Mouse (Mus musculus) forebrain, postnatal 0 days (tissue): ENCODE measurements around the gene Pom121l2. TPM values are rescaled to one million over a fixed set of nuclear protein-coding genes. Genes with fewer than 3 reads are reported as not detected.
A peak's percentile ranks its signal among the peaks of the same experiment; 100 is the strongest.

ENCODE experiments used
- ATAC-seq: fragments of 200-750 bp; cut with Nextera tagmentation; 2 replicates; pipeline ENCODE4 v1.8.0; 2017; ENCODE audit warnings: mild to moderate bottlenecking, moderate library complexity
- DNase-seq: peaks from one replicate; pipeline ENCODE4 v3.0.0-alpha.2; 2015
- H3K27ac ChIP-seq: fragments of 300-500 bp; sonication (generic); 2 replicates; pipeline ENCODE4 v1.5.1; 2014; ENCODE audit warnings: low read depth, mild to moderate bottlenecking, antibody characterized with exemption, low read length, moderate library complexity, mixed read lengths
- H3K27me3 ChIP-seq: fragments of 300-500 bp; sonication (generic); 2 replicates; pipeline ENCODE4 v1.6.1; 2014; ENCODE audit warnings: mild to moderate bottlenecking, low read length, mixed read lengths; ENCODE audit not compliant: insufficient read depth
- H3K36me3 ChIP-seq: fragments of 300-500 bp; sonication (generic); 2 replicates; pipeline ENCODE4 v1.6.1; 2014; ENCODE audit warnings: mild to moderate bottlenecking, moderate library complexity; ENCODE audit not compliant: insufficient read depth
- H3K4me1 ChIP-seq: fragments of 300-500 bp; sonication (generic); 2 replicates; pipeline ENCODE4 v1.6.1; 2014; ENCODE audit warnings: antibody characterized with exemption; ENCODE audit not compliant: insufficient read depth
- H3K4me2 ChIP-seq: fragments of 300-500 bp; sonication (generic); 2 replicates; pipeline ENCODE4 v1.6.1; 2014; ENCODE audit warnings: low read depth, mild to moderate bottlenecking, moderate library complexity
- H3K4me3 ChIP-seq: fragments of 300-500 bp; sonication (generic); 2 replicates; pipeline ENCODE4 v1.5.1; 2014; ENCODE audit warnings: low read depth, low read length, mixed read lengths
- H3K9ac ChIP-seq: fragments of 300-500 bp; sonication (generic); 2 replicates; pipeline ENCODE4 v1.6.1; 2014; ENCODE audit warnings: mild to moderate bottlenecking
- H3K9me3 ChIP-seq: fragments of 300-500 bp; sonication (generic); 2 replicates; pipeline ENCODE4 v1.6.1; 2016; ENCODE audit warnings: low read length
- CTCF ChIP-seq: sonication (generic); IDR thresholded peaks from 2 replicates; pipeline ENCODE4 v1.5.1; 2016; ENCODE audit warnings: antibody characterized with exemption, control low read depth, low read depth
- WGBS: fragments of 180-500 bp; shearing (Covaris S2); extraction: QIAGEN DNeasy Blood & Tissue Kit; methylation state at CpG from one replicate; pipeline ENCODE4 v1.1.7; 2014; 5-methylcytosine and 5-hydroxymethylcytosine counted together
- polyA plus RNA-seq: library from polyadenylated mRNA; unstranded; fragments of >200 nt; fragmentation: Nextera tagmentation; extraction: Ambion mirVana; gene quantifications from 2 replicates; pipeline ENCODE4 v1.2.1, GENCODE M21; 2015
- total RNA-seq: library from RNA; depleted of rRNA; stranded (reverse); fragments of >200 nt; gene quantifications from 2 replicates; pipeline ENCODE4 v1.2.3, GENCODE M21; 2014

Pom121l2 gene
- total and polyA plus RNA-seq, 2 experiments from 2014 or later, result not detected

DNA sequence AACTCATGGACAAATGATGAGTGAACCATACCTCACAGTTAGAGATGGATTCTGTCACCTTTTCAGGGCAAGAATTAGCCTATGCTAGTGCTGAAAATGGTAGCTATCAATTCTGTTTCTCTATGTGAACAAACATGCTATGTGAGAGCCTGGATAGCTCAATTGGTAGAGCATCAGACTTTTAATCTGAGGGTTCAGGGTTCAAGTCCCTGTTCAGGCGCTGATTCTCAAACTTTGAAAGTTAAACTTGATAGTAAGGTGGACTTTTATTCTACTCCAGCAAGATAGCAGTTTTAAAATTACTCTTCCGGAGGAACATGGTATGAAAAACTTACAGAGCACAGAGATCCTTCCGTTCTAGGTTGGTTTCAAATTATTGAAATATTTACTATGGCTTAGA lies 9.4 kb upstream of the Pom121l2 start:
- 41% methylated on average over 3 of the region's 3 CpGs for WGBS
- no peaks in the 10 kb centered on the region for H3K9me3 ChIP-seq
- no peak overlapping the region for H3K4me3 ChIP-seq
- no peak for DNase-seq
- no peak overlapping the region for H3K27ac ChIP-seq
- H3K4me2 ChIP-seq, result no peak overlapping the region
- H3K27me3 ChIP-seq, result no peaks in the 10 kb centered on the region
- H3K4me1 ChIP-seq, result no peaks in the 10 kb centered on the region
- TF ChIP-seq CTCF, result no peak
- no peak overlapping the region for H3K9ac ChIP-seq
- ATAC-seq, result no peak
- H3K36me3 ChIP-seq, result no peaks in the 10 kb centered on the region

DNA sequence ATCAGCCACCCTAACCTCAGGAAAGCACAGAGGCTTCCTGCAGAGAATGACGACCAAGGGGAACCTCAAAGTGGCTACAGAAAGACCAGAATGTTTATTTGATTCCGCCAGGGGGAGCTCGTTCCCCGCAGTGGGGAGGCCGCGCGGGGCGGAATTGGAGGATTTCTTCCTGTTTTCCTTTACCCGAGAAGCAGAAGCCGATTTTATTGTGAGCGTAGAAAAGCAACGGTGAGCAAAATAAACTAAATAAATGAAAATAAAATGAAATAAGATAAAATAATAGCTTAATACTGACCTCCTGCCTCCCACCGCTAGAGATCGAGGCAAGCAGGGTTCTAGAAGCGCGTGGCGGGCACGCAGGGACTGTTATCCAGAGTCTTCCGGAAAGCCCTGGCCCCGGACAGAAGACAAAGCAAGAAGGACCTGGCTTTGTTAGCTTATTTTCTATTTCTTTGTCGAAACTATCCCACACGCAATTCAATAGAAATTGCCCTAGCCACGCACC lies 6.7 kb upstream of the Pom121l2 start:
- DNase-seq (peak; percentile 95), ATAC-seq (peak; percentile 86)
- TF ChIP-seq CTCF, result peak; percentile 93
- H3K9me3 ChIP-seq, result no peaks in the 10 kb centered on the region
- peak overlapping the region; percentile 93 for H3K27ac ChIP-seq
- WGBS, result 1% methylated on average over 23 of the region's 23 CpGs
- no peaks in the 10 kb centered on the region for H3K27me3 ChIP-seq
- no peaks in the 10 kb centered on the region for H3K36me3 ChIP-seq
- H3K9ac ChIP-seq, result peak overlapping the region; percentile 79
- peak overlapping the region; percentile 40 for H3K4me2 ChIP-seq
- no peaks in the 10 kb centered on the region for H3K4me1 ChIP-seq
- peak overlapping the region; percentile 74 for H3K4me3 ChIP-seq

GRCm38 (mm10) chr13:21974726-21975473 lies 6.1 kb upstream of the Pom121l2 start:
- WGBS, result 3% methylated on average over 20 of the region's 20 CpGs
- Histone ChIP-seq H3K4me2 (peak overlapping the region; percentile 40), H3K9me3 (no peaks in the 10 kb centered on the region), H3K27me3 (no peaks in the 10 kb centered on the region), H3K4me1 (no peaks in the 10 kb centered on the region), H3K9ac (peak overlapping the region; percentile 79), H3K4me3 (peak overlapping the region; percentile 74), H3K36me3 (no peaks in the 10 kb centered on the region), H3K27ac (peak overlapping the region; percentile 93)
- peak; percentile 94 for DNase-seq
- peak; percentile 94 for ATAC-seq
- TF ChIP-seq CTCF, result no peak

GRCm38 (mm10) chr13:21981803-21982193 lies 804 bp downstream of the Pom121l2 start:
- TF ChIP-seq CTCF, result no peak
- Histone ChIP-seq H3K4me1 (0 out of 2 replicates have a peak, but pooled peaks cover 4% of the 10 kb centered on the region), H3K4me3 (peak overlapping the region; percentile 58), H3K36me3 (no peaks in the 10 kb centered on the region), H3K27ac (no peak overlapping the region), H3K27me3 (peaks cover 22% of the 10 kb centered on the region; the same call in 1 of the 2 replicates), H3K4me2 (peak overlapping the region; percentile 99), H3K9me3 (no peaks in the 10 kb centered on the region), H3K9ac (peak overlapping the region; percentile 58)
- WGBS, result 5% methylated on average over 17 of the region's 17 CpGs
- DNase-seq (no peak), ATAC-seq (peak; percentile 19)

GRCm38 (mm10) chr13:21984486-21984885 lies 3.5 kb downstream of the Pom121l2 start:
- H3K4me1 ChIP-seq, result 0 out of 2 replicates have a peak, but pooled peaks cover 4% of the 10 kb centered on the region
- H3K4me2 ChIP-seq, result no peak overlapping the region
- no peaks in the 10 kb centered on the region for H3K36me3 ChIP-seq
- no peak for ATAC-seq
- WGBS, result 81% methylated on average over 2 of the region's 2 CpGs
- H3K9ac ChIP-seq, result no peak overlapping the region
- no peak overlapping the region for H3K4me3 ChIP-seq
- H3K9me3 ChIP-seq, result no peaks in the 10 kb centered on the region
- DNase-seq, result no peak
- H3K27me3 ChIP-seq, result peaks cover 22% of the 10 kb centered on the region
- no peak for TF ChIP-seq CTCF
- H3K27ac ChIP-seq, result no peak overlapping the region

GRCm38 (mm10) chr13:21992550-21992949 lies 11.6 kb downstream of the Pom121l2 start:
- Histone ChIP-seq H3K4me3 (no peak overlapping the region), H3K27ac (no peak overlapping the region), H3K9ac (no peak overlapping the region), H3K4me1 (0 out of 2 replicates have a peak, but pooled peaks cover 3% of the 10 kb centered on the region), H3K9me3 (no peaks in the 10 kb centered on the region), H3K36me3 (no peaks in the 10 kb centered on the region), H3K27me3 (peaks cover 33% of the 10 kb centered on the region), H3K4me2 (no peak overlapping the region)
- no peak for ATAC-seq
- no peak for TF ChIP-seq CTCF
- no peak for DNase-seq
- WGBS, result 87% methylated on average over 5 of the region's 5 CpGs
